In the genomic region with DNA sequence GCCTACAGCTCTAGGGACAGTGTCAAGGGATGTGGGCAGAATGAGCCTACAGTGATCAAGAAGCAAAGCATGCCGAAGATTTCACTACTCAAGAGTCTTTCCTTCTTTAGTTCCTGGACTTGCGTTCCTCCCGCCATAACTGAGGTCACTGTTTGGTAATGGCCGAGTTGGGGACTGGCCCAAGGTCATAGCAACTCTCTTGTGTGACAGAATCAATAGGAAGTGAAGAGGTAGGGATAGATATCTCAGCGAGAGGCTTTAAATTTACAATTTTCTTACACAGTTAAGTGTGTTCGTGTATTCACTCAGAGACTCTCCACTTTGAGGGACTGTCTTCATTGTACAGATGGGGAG, we compare ENCODE assay signal across 8 mouse cellular contexts. TPM values are rescaled to one million over a fixed set of nuclear protein-coding genes. Genes with fewer than 3 reads are reported as not detected.
DNase-seq lines count a peak whose midpoint lies in the region; ATAC-seq and TF ChIP-seq lines count a peak whose summit lies in the region.

No protein-coding gene starts in this region.

- H3K4me1 ChIP-seq in CH12.LX (ENCODE audit: control insufficient read depth in 1 of 2, insufficient read depth in 2 of 2), result peaks cover 12 to 53% of the 10 kb centered on the region in 2 experiments
- peaks cover 51% of the 10 kb centered on the region for H3K4me1 ChIP-seq in forebrain, embryonic 10.5 days
- peaks cover 69% of the 10 kb centered on the region for H3K4me1 ChIP-seq in liver, embryonic 12.5 days

- no peak for DNase-seq in gastrocnemius, adult 2 months
- no peak for DNase-seq in gastrocnemius, adult 8-10 months (ENCODE audit: low spot score in 2 of 2)
- no peak for DNase-seq in CH12.LX (ENCODE audit: extremely low read depth)
- no peak for DNase-seq in forebrain, embryonic 10.5 days (ENCODE audit: extremely low spot score, low spot score)
- no peak for DNase-seq in thymus, postnatal 0 days (ENCODE audit: low spot score)
- no peak for DNase-seq in cerebellum, adult 18-20 months
- DNase-seq in left cerebral cortex, postnatal 36 days (ENCODE audit: low spot score in 2 of 2), result no peak

- in situ Hi-C loops in CH12.LX (cut with MboI; ENCODE audit: low pct_ligation_motif_present, low pct_unique_long_range_greater_than_20kb, low sequenced_read_pairs), result loop anchor here (25.0 kb wide), 2 partner anchors 385 to 660 kb away; a partner anchor contains a TSS

- no peak for TF ChIP-seq POLR2A in CH12.LX (IDR thresholded peaks at IDR 0.05; ENCODE audit: low read depth, low read length)

- dilution Hi-C loops in CH12.LX (cut with MboI; ENCODE audit: extremely low pct_ligation_motif_present, extremely low pct_unique_long_range_greater_than_20kb, low sequenced_read_pairs), result no loop called here

- TF ChIP-seq EP300 in CH12.LX (IDR thresholded peaks at IDR 0.05; ENCODE audit: low read length), result no peak

- TF ChIP-seq RAD21 in CH12.LX (IDR thresholded peaks at IDR 0.05; ENCODE audit: low read depth, low read length), result no peak

- peaks cover 9 to 29% of the 10 kb centered on the region in 2 experiments for H3K36me3 ChIP-seq in CH12.LX (replicated peaks in 1 of 2; ENCODE audit: control insufficient read depth in 1 of 2, insufficient read depth in 1 of 2, low read length in 1 of 2)
- H3K36me3 ChIP-seq in forebrain, embryonic 10.5 days (replicated peaks), result peaks cover 24% of the 10 kb centered on the region
- peaks cover 24% of the 10 kb centered on the region for H3K36me3 ChIP-seq in liver, embryonic 12.5 days

- peaks cover 56% of the 10 kb centered on the region for H3K79me2 ChIP-seq in CH12.LX (replicated peaks; ENCODE audit: control insufficient read depth, extremely low read depth, insufficient read depth, poor library complexity, severe bottlenecking)

- H3K9ac ChIP-seq in CH12.LX (ENCODE audit: insufficient read depth, low read depth), result peak overlapping the region; percentile 96
- H3K9ac ChIP-seq in liver, embryonic 12.5 days, result peak overlapping the region; percentile 83

- peak overlapping the region; percentile 95 for H3K27ac ChIP-seq in gastrocnemius, adult 2 months
- H3K27ac ChIP-seq in CH12.LX (ENCODE audit: insufficient read depth, low read depth), result peak overlapping the region; percentile 93
- H3K27ac ChIP-seq in forebrain, embryonic 10.5 days, result peak overlapping the region; percentile 94
- peak overlapping the region; percentile 96 for H3K27ac ChIP-seq in liver, embryonic 12.5 days

- no peak for TF ChIP-seq CTCF in gastrocnemius, adult 2 months (IDR thresholded peaks at IDR 0.05)
- TF ChIP-seq CTCF in CH12.LX (conservative IDR thresholded peaks at IDR 0.05 in 1 of 2, IDR thresholded peaks at IDR 0.05 in 1 of 2; ENCODE audit: low read depth in 2 of 2, low read length in 2 of 2), result peak in 1 of 2 experiments; percentile 3; a peak in 1 of 4 replicates

- no peaks in the 10 kb centered on the region for H3K27me3 ChIP-seq in CH12.LX (replicated peaks)
- no peaks in the 10 kb centered on the region for H3K27me3 ChIP-seq in forebrain, embryonic 10.5 days (ENCODE audit: poor library complexity, severe bottlenecking)
- no peaks in the 10 kb centered on the region for H3K27me3 ChIP-seq in liver, embryonic 12.5 days (replicated peaks)

- H3K9me3 ChIP-seq in CH12.LX (replicated peaks; ENCODE audit: low read length), result no peaks in the 10 kb centered on the region
- H3K9me3 ChIP-seq in forebrain, embryonic 10.5 days, result no peaks in the 10 kb centered on the region
- no peaks in the 10 kb centered on the region for H3K9me3 ChIP-seq in liver, embryonic 12.5 days (replicated peaks)

- peak overlapping the region; percentile 99 for H3K4me3 ChIP-seq in gastrocnemius, adult 2 months
- H3K4me3 ChIP-seq in CH12.LX (replicated peaks in 1 of 3; ENCODE audit: low read depth in 2 of 3, low read length in 2 of 3, poor library complexity in 1 of 3), result peak overlapping the region; percentile 72 to 91 (median 85)
- peak overlapping the region; percentile 86 for H3K4me3 ChIP-seq in forebrain, embryonic 10.5 days
- H3K4me3 ChIP-seq in liver, embryonic 12.5 days, result peak overlapping the region; percentile 80

- ATAC-seq in liver, embryonic 12.5 days, result no peak

- H3K4me2 ChIP-seq in CH12.LX (ENCODE audit: insufficient read depth, low read depth, poor library complexity, severe bottlenecking), result peak overlapping the region; percentile 99; the same call in 1 of the 2 replicates
- peak overlapping the region; percentile 92 for H3K4me2 ChIP-seq in liver, embryonic 12.5 days

- 54% methylated on average over 6 of the region's 6 CpGs for WGBS in forebrain, embryonic 10.5 days
- WGBS in liver, embryonic 12.5 days (ENCODE audit: insufficient replicate concordance), result 14% methylated on average over 6 of the region's 6 CpGs

- intact Hi-C loops in gastrocnemius, adult 2 months (cut with DNase I), result no loop called here
- intact Hi-C loops in left cerebral cortex, postnatal 36 days (cut with DNase I), result no loop called here

TF ChIP-seq in CH12.LX, 34 proteins besides CTCF, POLR2A, EP300 and RAD21:
- TF ChIP-seq KAT2A (IDR thresholded peaks at IDR 0.05; ENCODE audit: insufficient replicate concordance, low read length) (0 out of 2 replicates have a peak, but pooled peaks have one; percentile 17), TBP (conservative IDR thresholded peaks at IDR 0.05; ENCODE audit: low read depth, low read length) (peak; percentile 80), ZNF384 (IDR thresholded peaks at IDR 0.05; ENCODE audit: low read depth, low read length) (peak; percentile 73), MYC (IDR thresholded peaks at IDR 0.05; ENCODE audit: low read depth, low read length) (peak; percentile 69; the same call in 1 of the 2 replicates), POLR2AphosphoS2 (IDR thresholded peaks at IDR 0.05; ENCODE audit: low read depth, low read length) (no peak)

RNA-seq across cellular contexts. Expression of a gene that starts 0.8 kb away (rescaled TPM):
- total RNA-seq in gastrocnemius, adult 2 months (2021), result 10 to 100 TPM; 43.7 to 52.9 TPM
- 10 to 100 TPM; 51.2 to 64.6 (median 61.2) TPM for total RNA-seq in gastrocnemius, adult 8-10 months (2022)
- total RNA-seq in CH12.LX (2012; rRNA removed) (144 and 180 TPM in 2 replicates), CH12.LX (2014; rRNA removed) (359 and 411 TPM in 2 replicates)
- polyA plus RNA-seq in CH12.LX (2012; ENCODE audit: insufficient read length, low read depth), result 197 and 246 TPM in 2 replicates
- polyA plus RNA-seq in forebrain, embryonic 10.5 days (2016; fragmentation: Nextera tagmentation; extraction: Ambion mirVana), result 166 and 168 TPM in 2 replicates
- polyA plus RNA-seq in liver, embryonic 12.5 days (2016; fragmentation: Nextera tagmentation; extraction: Ambion mirVana), result 199 TPM in 2 replicates
- 226 and 240 TPM in 2 replicates for polyA plus RNA-seq in thymus, postnatal 0 days (2015; fragmentation: Nextera tagmentation; extraction: Ambion mirVana)
- 10 to 100 TPM; 26.4 to 28.0 TPM for total RNA-seq in left cerebral cortex, postnatal 36 days (2021)

RNA-seq across cellular contexts. Expression of a gene that starts 0.8 kb away (rescaled TPM):
- 10 to 100 TPM; 10.9 to 16.0 TPM for total RNA-seq in gastrocnemius, adult 2 months (2021)
- total RNA-seq in gastrocnemius, adult 8-10 months (2022), result 10 to 100 TPM in 3 of 4 experiments, 1 to 10 TPM in 1; 9.0 to 11.0 (median 10.5) TPM
- total RNA-seq in CH12.LX (2012; rRNA removed) (86.4 and 91.4 TPM in 2 replicates), CH12.LX (2014; rRNA removed) (170 and 186 TPM in 2 replicates)
- polyA plus RNA-seq in CH12.LX (2012; ENCODE audit: insufficient read length, low read depth), result 110 and 114 TPM in 2 replicates
- 136 and 140 TPM in 2 replicates for polyA plus RNA-seq in forebrain, embryonic 10.5 days (2016; fragmentation: Nextera tagmentation; extraction: Ambion mirVana)
- 89.6 and 95.1 TPM in 2 replicates for polyA plus RNA-seq in liver, embryonic 12.5 days (2016; fragmentation: Nextera tagmentation; extraction: Ambion mirVana)
- 109 and 116 TPM in 2 replicates for polyA plus RNA-seq in thymus, postnatal 0 days (2015; fragmentation: Nextera tagmentation; extraction: Ambion mirVana)
- total RNA-seq in left cerebral cortex, postnatal 36 days (2021), result 10 to 100 TPM; 71.1 to 76.1 TPM

RNA-seq across cellular contexts. Expression of a gene that starts 30.9 kb away (rescaled TPM):
- 10 to 100 TPM; 24.2 to 38.4 TPM for total RNA-seq in gastrocnemius, adult 2 months (2021)
- total RNA-seq in gastrocnemius, adult 8-10 months (2022), result 10 to 100 TPM; 28.1 to 36.2 (median 34.1) TPM
- total RNA-seq in CH12.LX (2012; rRNA removed), result 28.4 and 39.0 TPM in 2 replicates
- total RNA-seq in CH12.LX (2014; rRNA removed), result 60.3 and 62.4 TPM in 2 replicates
- polyA plus RNA-seq in CH12.LX (2012; ENCODE audit: insufficient read length, low read depth), result 25.2 and 26.7 TPM in 2 replicates
- polyA plus RNA-seq in forebrain, embryonic 10.5 days (2016; fragmentation: Nextera tagmentation; extraction: Ambion mirVana), result 7.6 and 8.9 TPM in 2 replicates
- 12.3 and 16.4 TPM in 2 replicates for polyA plus RNA-seq in liver, embryonic 12.5 days (2016; fragmentation: Nextera tagmentation; extraction: Ambion mirVana)
- 4.7 and 5.4 TPM in 2 replicates for polyA plus RNA-seq in thymus, postnatal 0 days (2015; fragmentation: Nextera tagmentation; extraction: Ambion mirVana)
- total RNA-seq in left cerebral cortex, postnatal 36 days (2021), result 1 to 10 TPM; 2.4 to 3.6 TPM

RNA-seq across cellular contexts. Expression of a gene that starts 57.7 kb away (rescaled TPM):
- total RNA-seq in gastrocnemius, adult 2 months (2021), result under 1 TPM in 1 of 2 experiments, not detected in 1; 0.28 TPM
- total RNA-seq in gastrocnemius, adult 8-10 months (2022), result under 1 TPM in 3 of 4 experiments, not detected in 1; 0.12 to 0.29 (median 0.18) TPM
- total RNA-seq in CH12.LX (2012; rRNA removed), result 11.4 and 11.5 TPM in 2 replicates
- 0.11 TPM in 1 of 2 replicates, not detected in the other for total RNA-seq in CH12.LX (2014; rRNA removed)
- polyA plus RNA-seq in CH12.LX (2012; ENCODE audit: insufficient read length, low read depth), result 0.25 and 0.39 TPM in 2 replicates
- 2.1 and 2.6 TPM in 2 replicates for polyA plus RNA-seq in forebrain, embryonic 10.5 days (2016; fragmentation: Nextera tagmentation; extraction: Ambion mirVana)
- 29.6 and 33.4 TPM in 2 replicates for polyA plus RNA-seq in liver, embryonic 12.5 days (2016; fragmentation: Nextera tagmentation; extraction: Ambion mirVana)
- 1.4 TPM in 2 replicates for polyA plus RNA-seq in thymus, postnatal 0 days (2015; fragmentation: Nextera tagmentation; extraction: Ambion mirVana)
- 1 to 10 TPM; 3.3 to 4.1 TPM for total RNA-seq in left cerebral cortex, postnatal 36 days (2021)

Comparison
In these comparisons a context has a peak if more than half of its experiments do, and no peak if none do; other contexts are left out.
1. RNA of a gene that starts 0.8 kb away (total RNA-seq): 86.4 to 186 TPM in CH12.LX and 71.1 to 76.1 TPM in left cerebral cortex, postnatal 36 days; 10.9 to 16.0 TPM in gastrocnemius, adult 2 months and 9.0 to 11.0 TPM in gastrocnemius, adult 8-10 months; every median in the first group is over 4 times any median in the second.
2. RNA of a gene that starts 30.9 kb away (total RNA-seq): 28.4 to 62.4 TPM in CH12.LX, 24.2 to 38.4 TPM in gastrocnemius, adult 2 months and 28.1 to 36.2 TPM in gastrocnemius, adult 8-10 months; 2.4 to 3.6 TPM in left cerebral cortex, postnatal 36 days; every median in the first group is over 4 times any median in the second.
3. Peak in every context shown above with its lines, with median percentiles within 50 percentile points of each other: H3K27ac ChIP-seq and H3K4me3 ChIP-seq.